Mouse (Mus musculus) forebrain, postnatal 0 days (tissue): ENCODE data around the gene Ptprt. TPM values are rescaled to one million over a fixed set of nuclear protein-coding genes. Genes with fewer than 3 reads are reported as not detected.
A peak's percentile ranks its signal among the peaks of the same experiment; 100 is the strongest.

ENCODE experiments used
- ATAC-seq: fragments of 200-750 bp; cut with Nextera tagmentation; 2 replicates; pipeline ENCODE4 v1.8.0; 2017; ENCODE audit warnings: mild to moderate bottlenecking, moderate library complexity
- DNase-seq: peaks from one replicate; pipeline ENCODE4 v3.0.0-alpha.2; 2015
- H3K27ac ChIP-seq: fragments of 300-500 bp; sonication (generic); 2 replicates; pipeline ENCODE4 v1.5.1; 2014; ENCODE audit warnings: low read depth, mild to moderate bottlenecking, antibody characterized with exemption, low read length, moderate library complexity, mixed read lengths
- H3K27me3 ChIP-seq: fragments of 300-500 bp; sonication (generic); 2 replicates; pipeline ENCODE4 v1.6.1; 2014; ENCODE audit warnings: mild to moderate bottlenecking, low read length, mixed read lengths; ENCODE audit not compliant: insufficient read depth
- H3K36me3 ChIP-seq: fragments of 300-500 bp; sonication (generic); 2 replicates; pipeline ENCODE4 v1.6.1; 2014; ENCODE audit warnings: mild to moderate bottlenecking, moderate library complexity; ENCODE audit not compliant: insufficient read depth
- H3K4me1 ChIP-seq: fragments of 300-500 bp; sonication (generic); 2 replicates; pipeline ENCODE4 v1.6.1; 2014; ENCODE audit warnings: antibody characterized with exemption; ENCODE audit not compliant: insufficient read depth
- H3K4me2 ChIP-seq: fragments of 300-500 bp; sonication (generic); 2 replicates; pipeline ENCODE4 v1.6.1; 2014; ENCODE audit warnings: low read depth, mild to moderate bottlenecking, moderate library complexity
- H3K4me3 ChIP-seq: fragments of 300-500 bp; sonication (generic); 2 replicates; pipeline ENCODE4 v1.5.1; 2014; ENCODE audit warnings: low read depth, low read length, mixed read lengths
- H3K9ac ChIP-seq: fragments of 300-500 bp; sonication (generic); 2 replicates; pipeline ENCODE4 v1.6.1; 2014; ENCODE audit warnings: mild to moderate bottlenecking
- H3K9me3 ChIP-seq: fragments of 300-500 bp; sonication (generic); 2 replicates; pipeline ENCODE4 v1.6.1; 2016; ENCODE audit warnings: low read length
- CTCF ChIP-seq: sonication (generic); IDR thresholded peaks from 2 replicates; pipeline ENCODE4 v1.5.1; 2016; ENCODE audit warnings: antibody characterized with exemption, control low read depth, low read depth
- WGBS: fragments of 180-500 bp; shearing (Covaris S2); extraction: QIAGEN DNeasy Blood & Tissue Kit; methylation state at CpG from one replicate; pipeline ENCODE4 v1.1.7; 2014; 5-methylcytosine and 5-hydroxymethylcytosine counted together
- polyA plus RNA-seq: library from polyadenylated mRNA; unstranded; fragments of >200 nt; fragmentation: Nextera tagmentation; extraction: Ambion mirVana; gene quantifications from 2 replicates; pipeline ENCODE4 v1.2.1, GENCODE M21; 2015
- total RNA-seq: library from RNA; depleted of rRNA; stranded (reverse); fragments of >200 nt; gene quantifications from 2 replicates; pipeline ENCODE4 v1.2.3, GENCODE M21; 2014

The Ptprt gene
- total and polyA plus RNA-seq, 2 experiments from 2014 or later = 12.0 to 58.4 TPM

DNA sequence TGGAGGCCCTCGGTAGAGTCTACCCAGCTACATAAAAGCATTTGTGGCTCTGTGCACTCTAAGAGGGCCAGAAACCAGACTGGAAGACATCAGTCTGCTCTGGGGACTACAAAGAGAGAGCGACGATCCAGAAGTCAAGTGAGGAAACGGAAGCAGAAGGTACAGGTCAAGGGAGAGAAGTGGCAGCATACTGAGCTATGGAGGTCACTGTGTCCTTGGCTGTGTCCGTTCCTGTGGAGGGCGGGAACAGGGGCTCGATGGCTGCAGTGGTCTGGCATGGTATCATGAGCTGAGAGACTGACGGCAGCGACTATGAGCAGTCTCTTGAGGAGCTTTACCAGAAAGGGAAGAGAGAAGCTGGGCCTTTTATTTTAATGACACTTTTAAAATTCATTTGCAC is 331.5 kb downstream of the Ptprt start:
- Histone ChIP-seq H3K4me3 (no peak overlapping the region), H3K27me3 (no peaks in the 10 kb centered on the region), H3K27ac (no peak overlapping the region), H3K4me1 (no peaks in the 10 kb centered on the region), H3K9ac (no peak overlapping the region), H3K4me2 (no peak overlapping the region), H3K36me3 (no peaks in the 10 kb centered on the region), H3K9me3 (no peaks in the 10 kb centered on the region)
- 89% methylated on average over 9 of the region's 9 CpGs for WGBS
- ATAC-seq (no peak), DNase-seq (no peak)
- no peak for TF ChIP-seq CTCF

DNA sequence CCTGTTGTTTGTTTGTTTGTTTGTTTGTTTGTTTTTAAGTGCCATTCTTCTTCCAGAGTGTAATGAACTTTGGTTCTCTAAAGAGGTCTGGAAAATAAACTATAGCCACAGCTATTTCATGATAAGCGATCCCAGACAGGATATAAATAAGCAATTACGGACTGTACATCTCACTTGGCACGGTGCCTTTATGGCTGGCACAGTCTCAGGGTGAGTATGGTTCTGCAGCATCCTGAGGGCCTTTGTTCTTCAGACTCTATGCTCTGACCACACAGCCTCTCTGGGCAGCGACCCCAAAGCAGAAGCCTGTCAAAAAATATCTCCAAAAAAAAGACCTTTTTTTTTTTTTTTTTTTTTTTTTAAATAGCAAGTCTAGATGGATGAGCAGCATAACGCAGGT is 338.5 kb downstream of the Ptprt start:
- 35% methylated on average over 5 of the region's 5 CpGs for WGBS
- H3K9ac ChIP-seq = no peak overlapping the region
- TF ChIP-seq CTCF = no peak

DNA sequence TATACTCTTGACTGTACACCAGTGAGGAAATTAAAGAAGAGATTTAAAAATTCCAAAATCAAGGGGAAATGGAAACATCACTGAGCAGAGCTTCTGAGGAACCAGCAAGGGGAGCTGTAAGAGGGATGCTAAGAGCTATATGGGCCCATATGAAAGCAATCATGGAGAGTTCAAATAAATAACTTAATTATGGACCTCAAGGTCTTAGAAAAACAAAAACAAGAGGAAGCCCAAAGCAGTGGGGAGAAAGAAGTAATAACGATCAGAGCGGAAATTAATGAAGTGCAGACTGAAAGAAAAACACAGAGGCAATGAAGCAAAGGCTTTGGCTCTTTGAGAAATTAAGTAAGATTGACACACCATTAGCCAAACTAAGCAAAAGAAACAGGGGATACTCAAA is 353.0 kb downstream of the Ptprt start:
- H3K4me1 ChIP-seq = no peaks in the 10 kb centered on the region
- no peaks in the 10 kb centered on the region for H3K27me3 ChIP-seq
- ATAC-seq (no peak), DNase-seq (no peak)
- WGBS = 29% methylated on average over 2 of the region's 2 CpGs
- no peak overlapping the region for H3K9ac ChIP-seq
- no peaks in the 10 kb centered on the region for H3K9me3 ChIP-seq
- H3K36me3 ChIP-seq = no peaks in the 10 kb centered on the region
- no peak overlapping the region for H3K27ac ChIP-seq
- TF ChIP-seq CTCF = no peak
- no peak overlapping the region for H3K4me3 ChIP-seq
- no peak overlapping the region for H3K4me2 ChIP-seq

More for the DNA sequence above, 338.5 kb downstream of the Ptprt start:
- no peaks in the 10 kb centered on the region for H3K27me3 ChIP-seq
- no peaks in the 10 kb centered on the region for H3K36me3 ChIP-seq
- H3K9me3 ChIP-seq = no peaks in the 10 kb centered on the region
- no peak overlapping the region for H3K27ac ChIP-seq
- no peak overlapping the region for H3K4me3 ChIP-seq
- no peak overlapping the region for H3K4me2 ChIP-seq
- DNase-seq (no peak), ATAC-seq (no peak)
- no peaks in the 10 kb centered on the region for H3K4me1 ChIP-seq

DNA sequence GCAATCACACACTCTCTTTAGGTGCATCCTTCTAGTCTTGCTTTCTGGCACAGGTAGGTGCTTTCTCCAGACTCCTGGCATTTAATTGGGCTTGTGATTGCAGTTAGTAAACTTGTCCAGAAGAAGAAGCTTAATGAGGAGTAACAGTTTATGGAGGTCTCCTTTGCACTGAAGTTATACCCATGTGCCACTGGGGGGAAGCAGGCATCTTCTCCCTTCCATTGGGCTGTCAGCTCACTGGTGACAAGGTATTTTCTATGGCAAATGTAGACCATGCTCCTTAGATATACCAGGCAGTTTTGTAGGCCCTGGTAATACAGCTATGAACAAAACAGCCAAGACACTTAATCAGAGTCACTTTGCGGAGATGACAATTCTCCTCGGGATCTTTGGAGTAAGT is 366.9 kb downstream of the Ptprt start:
- Histone ChIP-seq H3K27me3 (no peaks in the 10 kb centered on the region), H3K27ac (no peak overlapping the region), H3K36me3 (no peaks in the 10 kb centered on the region), H3K4me3 (no peak overlapping the region), H3K4me2 (no peak overlapping the region), H3K9me3 (no peaks in the 10 kb centered on the region), H3K9ac (no peak overlapping the region), H3K4me1 (no peaks in the 10 kb centered on the region)
- WGBS = 84% methylated on average over 2 of the region's 2 CpGs
- ATAC-seq (no peak), DNase-seq (peak; percentile 35)
- TF ChIP-seq CTCF = peak; percentile 65

DNA sequence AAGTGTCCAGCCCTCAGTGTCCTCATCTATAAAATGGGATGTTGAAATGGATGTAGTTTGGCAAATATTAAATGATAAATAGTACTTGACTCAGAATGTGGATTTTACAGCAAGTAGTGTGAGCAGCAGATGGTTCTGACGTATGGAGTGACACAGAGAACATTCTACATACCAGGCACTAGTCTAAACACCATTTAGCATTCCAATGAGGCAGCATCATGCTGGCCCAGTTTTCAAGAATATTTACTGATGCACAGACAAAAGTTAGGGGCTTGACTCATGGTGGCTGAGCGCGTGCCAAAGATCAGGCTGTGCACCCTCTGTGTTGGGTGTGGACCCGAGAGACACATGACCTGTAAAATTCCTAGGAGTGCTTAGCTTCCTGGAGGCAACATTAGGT is 378.3 kb downstream of the Ptprt start:
- peak; percentile 77 for ATAC-seq
- TF ChIP-seq CTCF = no peak
- Histone ChIP-seq H3K9me3 (no peaks in the 10 kb centered on the region), H3K4me3 (no peak overlapping the region), H3K9ac (no peak overlapping the region), H3K36me3 (no peaks in the 10 kb centered on the region), H3K4me1 (peaks cover 6% of the 10 kb centered on the region; the same call in 1 of the 2 replicates), H3K27me3 (no peaks in the 10 kb centered on the region), H3K27ac (peak overlapping the region; percentile 23; the same call in 1 of the 2 replicates), H3K4me2 (no peak overlapping the region)
- 46% methylated on average over 4 of the region's 4 CpGs for WGBS
- peak; percentile 65 for DNase-seq

DNA sequence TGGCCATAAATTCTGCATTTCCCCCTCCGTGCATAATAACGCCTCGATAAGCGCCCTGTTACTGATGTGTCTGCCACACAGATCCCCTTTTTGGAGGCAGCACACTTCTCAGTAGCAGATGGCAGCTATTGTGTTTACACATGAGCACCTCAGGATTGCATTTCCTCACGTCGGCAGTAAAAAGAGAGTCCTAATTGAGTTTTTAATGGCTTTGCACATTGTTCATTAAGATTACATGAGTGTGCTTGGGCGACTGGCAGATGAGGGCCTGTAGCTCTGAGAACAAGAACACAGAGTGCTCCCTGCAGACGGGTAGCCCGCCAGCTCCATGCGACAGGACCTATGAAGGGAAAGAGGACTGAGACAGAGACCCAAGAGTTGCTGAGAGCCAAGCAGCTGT is 378.8 kb downstream of the Ptprt start:
- 15% methylated on average over 10 of the region's 10 CpGs for WGBS
- H3K4me2 ChIP-seq = no peak overlapping the region
- H3K4me3 ChIP-seq = no peak overlapping the region
- H3K36me3 ChIP-seq = no peaks in the 10 kb centered on the region
- no peaks in the 10 kb centered on the region for H3K27me3 ChIP-seq
- TF ChIP-seq CTCF = no peak
- DNase-seq = peak; percentile 58
- H3K4me1 ChIP-seq = peaks cover 6% of the 10 kb centered on the region; the same call in 1 of the 2 replicates
- H3K27ac ChIP-seq = peak overlapping the region; percentile 23; the same call in 1 of the 2 replicates
- peak; percentile 65 for ATAC-seq
- no peaks in the 10 kb centered on the region for H3K9me3 ChIP-seq
- no peak overlapping the region for H3K9ac ChIP-seq

DNA sequence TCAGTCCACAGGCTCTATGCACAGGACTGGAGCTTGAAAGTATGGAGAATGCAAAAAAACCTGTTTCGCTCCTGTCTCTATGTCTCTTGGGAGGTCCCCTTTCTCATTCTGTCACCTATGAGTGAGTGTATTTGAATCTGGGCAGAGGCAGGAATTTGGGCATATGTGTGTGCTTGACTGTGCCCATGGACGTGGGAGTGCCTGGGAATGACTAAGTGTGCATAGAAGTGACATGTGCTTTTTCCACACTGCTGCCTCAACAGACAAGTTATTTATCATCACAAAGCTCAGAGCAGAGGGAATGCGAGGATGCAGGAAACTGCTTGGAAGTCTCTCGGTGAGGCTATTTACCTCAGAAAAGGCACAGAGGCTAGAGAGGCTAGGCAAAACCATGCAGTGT is 387.1 kb downstream of the Ptprt start:
- Histone ChIP-seq H3K4me2 (no peak overlapping the region), H3K27ac (no peak overlapping the region), H3K4me3 (no peak overlapping the region), H3K9me3 (no peaks in the 10 kb centered on the region), H3K36me3 (no peaks in the 10 kb centered on the region), H3K4me1 (no peaks in the 10 kb centered on the region), H3K9ac (no peak overlapping the region), H3K27me3 (no peaks in the 10 kb centered on the region)
- no peak for TF ChIP-seq CTCF
- ATAC-seq (no peak), DNase-seq (no peak)
- WGBS = 55% methylated on average over 4 of the region's 4 CpGs

DNA sequence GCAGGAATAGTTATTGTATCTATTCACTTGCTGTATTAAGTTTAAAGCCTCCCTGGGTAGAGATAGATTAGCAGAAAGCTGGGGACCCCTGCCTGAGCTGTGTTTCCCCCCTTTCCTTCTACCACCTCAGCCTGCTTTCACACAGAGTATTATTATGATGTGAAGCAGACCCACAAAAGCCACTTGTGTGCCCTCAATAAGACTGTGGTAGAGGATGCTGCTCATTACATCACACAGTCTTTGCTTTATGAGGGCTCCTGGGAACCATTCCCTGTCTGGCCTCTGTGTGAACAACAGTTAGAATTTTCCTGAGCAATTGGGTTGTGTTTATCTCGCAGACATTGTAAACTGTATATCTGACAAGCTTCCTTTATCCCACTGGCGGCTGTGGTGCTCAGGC is 409.7 kb downstream of the Ptprt start:
- no peak overlapping the region for H3K27ac ChIP-seq
- no peak for TF ChIP-seq CTCF
- ATAC-seq (no peak), DNase-seq (no peak)
- no peaks in the 10 kb centered on the region for H3K27me3 ChIP-seq
- H3K9ac ChIP-seq = no peak overlapping the region
- no peaks in the 10 kb centered on the region for H3K4me1 ChIP-seq
- no peak overlapping the region for H3K4me2 ChIP-seq
- H3K9me3 ChIP-seq = no peaks in the 10 kb centered on the region
- H3K4me3 ChIP-seq = no peak overlapping the region
- WGBS = 65% methylated on average over 2 of the region's 2 CpGs
- no peaks in the 10 kb centered on the region for H3K36me3 ChIP-seq
